Mouse (Mus musculus): ENCODE results near the gene Eif3m.

GRCm38 (mm10) chr2:104996201-104996600, 20.7 kb downstream of the Eif3m start:
- TF ChIP-seq CEBPB (IDR thresholded peaks at IDR 0.05; ENCODE audit: low read depth) (no peak), MAX (IDR thresholded peaks at IDR 0.05) (no peak), CTCF (IDR thresholded peaks at IDR 0.05; ENCODE audit: control insufficient read depth, insufficient read depth, insufficient read length) (no peak), USF1 (IDR thresholded peaks at IDR 0.05; ENCODE audit: low read depth) (no peak), MYOG (IDR thresholded peaks at IDR 0.05; ENCODE audit: control insufficient read depth, extremely low read depth, insufficient read length) (no peak), MYOD1 (IDR thresholded peaks at IDR 0.05; ENCODE audit: control insufficient read depth, insufficient read length, low read depth) (no peak)

Data from C2C12 (cell line).